Mouse (Mus musculus): ENCODE measurements around the gene Kit.

- TF ChIP-seq CTCF (IDR thresholded peaks at IDR 0.05; ENCODE audit: low read depth) (no peak), EP300 (IDR thresholded peaks at IDR 0.05; ENCODE audit: low read depth) (peak; percentile 66)
Measured at GRCm38 (mm10) chr5:75579646-75580268, 5.0 kb downstream of the Kit start.

Data from liver, embryonic 14.5 days (tissue).